ENCODE assay signal across 25 mouse cellular contexts in the genomic region with DNA sequence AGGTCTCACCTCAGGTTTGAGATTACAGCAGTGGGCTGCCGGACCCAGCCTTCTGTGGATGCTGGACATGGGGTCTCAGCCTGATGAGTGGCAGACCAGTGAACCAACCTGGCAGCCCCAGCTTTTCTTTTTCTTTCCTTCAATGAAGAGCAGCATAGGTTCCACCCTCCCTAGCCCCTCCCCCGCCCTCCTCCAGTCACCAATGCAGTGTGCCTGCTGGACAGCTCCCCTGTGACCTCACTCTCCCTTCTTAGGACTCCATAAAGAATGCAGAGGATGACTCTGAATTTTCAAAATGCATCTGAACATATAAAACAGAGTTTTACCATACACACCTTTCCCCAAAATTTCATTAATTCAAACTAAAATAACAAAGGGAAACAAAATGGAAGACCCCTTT. TPM values are rescaled to one million over a fixed set of nuclear protein-coding genes. Genes with fewer than 3 reads are reported as not detected.
DNase-seq lines count a peak whose midpoint lies in the region; ATAC-seq and TF ChIP-seq lines count a peak whose summit lies in the region.
"Had no signal": no experiment of that assay in that cellular context is flagged by ENCODE, and none has a peak within 500 bp of the region (broad histone marks: within the 10 kb centered on the region; RNA-seq: fewer than 3 reads in every experiment).

No protein-coding gene starts in this region.

- no peak for ATAC-seq in kidney, postnatal 0 days (replicated peaks; ENCODE audit: low FRiP score, low read depth)
- no peak for ATAC-seq in erythroblast, adult 5-6 weeks (replicated peaks; ENCODE audit: low FRiP score, poor library complexity, severe bottlenecking)
- no peak for ATAC-seq in frontal cortex, adult (ENCODE audit: low TSS enrichment)
- no peak for ATAC-seq in intestine, embryonic 15.5 days
- ATAC-seq: activated CD4-positive, CD25-positive, alpha-beta regulatory T cell, adult 4 months; CD4-positive, CD25-positive, alpha-beta regulatory T cell, adult 4 months; forebrain, embryonic 15.5 days; inflammation-experienced regulatory T-cells, adult 6 months had no signal

- no peak overlapping the region for H3K27ac ChIP-seq in kidney, postnatal 0 days
- no peak overlapping the region for H3K27ac ChIP-seq in embryonic facial prominence, embryonic 10.5 days (replicated peaks)
- H3K27ac ChIP-seq in intestine, embryonic 15.5 days, result no peak overlapping the region
- H3K27ac ChIP-seq: embryonic facial prominence, embryonic 15.5 days; forebrain, embryonic 15.5 days; heart, embryonic 10.5 days; hindbrain, embryonic 15.5 days had no signal

- peak; percentile 20 for DNase-seq in kidney, postnatal 0 days (ENCODE audit: low spot score)
- DNase-seq in kidney, postnatal 14 days, result no peak
- DNase-seq in 416B (ENCODE audit: low read depth) (peak; percentile 16), NIH3T3 (ENCODE audit: low read depth) (peak; percentile 12)
- peak; percentile 51 for DNase-seq in embryonic facial prominence, embryonic 10.5 days (ENCODE audit: low spot score)
- DNase-seq: adrenal gland, postnatal 14 days; B cell, adult 2 months; cerebellum, adult 11-12 months; cerebellum, adult 9-10 months; cerebellum, postnatal 36 days; gastrocnemius, postnatal 10 days; heart, adult 18-20 months; heart, postnatal 10 days; heart, postnatal 4 days had no signal

- peaks cover 5% of the 10 kb centered on the region; the same call in 1 of the 2 replicates for H3K4me1 ChIP-seq in kidney, postnatal 0 days (replicated peaks; ENCODE audit: insufficient read depth, low read length)
- peaks cover 30% of the 10 kb centered on the region for H3K4me1 ChIP-seq in embryonic facial prominence, embryonic 10.5 days
- H3K4me1 ChIP-seq in intestine, embryonic 15.5 days (replicated peaks), result peaks cover 8% of the 10 kb centered on the region; the same call in 1 of the 2 replicates

- H3K4me2 ChIP-seq in kidney, postnatal 0 days (ENCODE audit: low read length), result no peak overlapping the region
- no peak overlapping the region for H3K4me2 ChIP-seq in intestine, embryonic 15.5 days (replicated peaks)
- H3K4me2 ChIP-seq: embryonic facial prominence, embryonic 15.5 days; forebrain, embryonic 15.5 days; hindbrain, embryonic 15.5 days had no signal

- no peaks in the 10 kb centered on the region for H3K36me3 ChIP-seq in kidney, postnatal 0 days (ENCODE audit: insufficient read depth, low read length)
- no peaks in the 10 kb centered on the region for H3K36me3 ChIP-seq in embryonic facial prominence, embryonic 10.5 days (replicated peaks)
- no peaks in the 10 kb centered on the region for H3K36me3 ChIP-seq in intestine, embryonic 15.5 days
- H3K36me3 ChIP-seq: embryonic facial prominence, embryonic 15.5 days; forebrain, embryonic 15.5 days; G1E; heart, embryonic 10.5 days; hindbrain, embryonic 15.5 days had no signal

- H3K9me3 ChIP-seq in kidney, postnatal 0 days (replicated peaks; ENCODE audit: low read length), result no peaks in the 10 kb centered on the region
- H3K9me3 ChIP-seq in embryonic facial prominence, embryonic 10.5 days, result no peaks in the 10 kb centered on the region
- H3K9me3 ChIP-seq in intestine, embryonic 15.5 days, result no peaks in the 10 kb centered on the region
- H3K9me3 ChIP-seq: embryonic facial prominence, embryonic 15.5 days; forebrain, embryonic 15.5 days; G1E; heart, embryonic 10.5 days; hindbrain, embryonic 15.5 days had no signal

- 48% methylated on average over 2 of the region's 2 CpGs for WGBS in kidney, postnatal 0 days
- WGBS in embryonic facial prominence, embryonic 10.5 days, result 37% methylated on average over 2 of the region's 2 CpGs
- WGBS in intestine, embryonic 15.5 days, result 51% methylated on average over 2 of the region's 2 CpGs

- TF ChIP-seq CTCF in kidney, postnatal 0 days (IDR thresholded peaks at IDR 0.05; ENCODE audit: low read depth), result no peak

- H3K27me3 ChIP-seq in kidney, postnatal 0 days (ENCODE audit: insufficient read depth, low read length), result no peaks in the 10 kb centered on the region
- H3K27me3 ChIP-seq in embryonic facial prominence, embryonic 10.5 days (replicated peaks; ENCODE audit: low read depth, poor library complexity, severe bottlenecking), result no peaks in the 10 kb centered on the region
- H3K27me3 ChIP-seq in intestine, embryonic 15.5 days (replicated peaks), result no peaks in the 10 kb centered on the region
- H3K27me3 ChIP-seq: embryonic facial prominence, embryonic 15.5 days; forebrain, embryonic 15.5 days; hindbrain, embryonic 15.5 days had no signal

- H3K9ac ChIP-seq in kidney, postnatal 0 days (ENCODE audit: low read depth, low read length), result no peak overlapping the region
- H3K9ac ChIP-seq in intestine, embryonic 15.5 days, result no peak overlapping the region
- H3K9ac ChIP-seq: embryonic facial prominence, embryonic 15.5 days; forebrain, embryonic 15.5 days; hindbrain, embryonic 15.5 days had no signal

- no peak overlapping the region for H3K4me3 ChIP-seq in kidney, postnatal 0 days (replicated peaks; ENCODE audit: low read depth, low read length)
- no peak overlapping the region for H3K4me3 ChIP-seq in embryonic facial prominence, embryonic 10.5 days
- no peak overlapping the region for H3K4me3 ChIP-seq in intestine, embryonic 15.5 days (replicated peaks)
- H3K4me3 ChIP-seq: embryonic facial prominence, embryonic 15.5 days; forebrain, embryonic 15.5 days; heart, embryonic 10.5 days; hindbrain, embryonic 15.5 days had no signal

RNA-seq across cellular contexts. Expression of a gene that starts 33.1 kb away (rescaled TPM):
- 67.5 and 68.0 TPM in 2 replicates for polyA plus RNA-seq in kidney, postnatal 0 days (2015; fragmentation: Nextera tagmentation; extraction: Ambion mirVana)
- polyA plus RNA-seq in embryonic facial prominence, embryonic 10.5 days (2016; fragmentation: Nextera tagmentation; extraction: Ambion mirVana), result 59.8 and 62.2 TPM in 2 replicates
- total RNA-seq in erythroblast, adult 5-6 weeks (2015; ENCODE audit: low replicate concordance), result 8.2 and 8.5 TPM in 2 replicates
- 10.6 and 12.4 TPM in 2 replicates for total RNA-seq in erythroblast, adult 5-6 weeks (2017; ENCODE audit: low replicate concordance)
- polyA plus RNA-seq in intestine, embryonic 15.5 days (2015; fragmentation: Nextera tagmentation; extraction: Ambion mirVana), result 71.7 and 72.7 TPM in 2 replicates

RNA-seq across cellular contexts. Expression of a gene that starts 33.8 kb away (rescaled TPM):
- 5.1 and 5.8 TPM in 2 replicates for polyA plus RNA-seq in kidney, postnatal 0 days (2015; fragmentation: Nextera tagmentation; extraction: Ambion mirVana)
- 7.0 and 8.7 TPM in 2 replicates for polyA plus RNA-seq in embryonic facial prominence, embryonic 10.5 days (2016; fragmentation: Nextera tagmentation; extraction: Ambion mirVana)
- total RNA-seq in erythroblast, adult 5-6 weeks (2015; ENCODE audit: low replicate concordance), result not detected in 2 replicates
- not detected in 2 replicates for total RNA-seq in erythroblast, adult 5-6 weeks (2017; ENCODE audit: low replicate concordance)
- polyA plus RNA-seq in intestine, embryonic 15.5 days (2015; fragmentation: Nextera tagmentation; extraction: Ambion mirVana), result 9.6 and 10.8 TPM in 2 replicates

RNA-seq across cellular contexts. Expression of a gene that starts 52.4 kb away (rescaled TPM):
- polyA plus RNA-seq in kidney, postnatal 0 days (2015; fragmentation: Nextera tagmentation; extraction: Ambion mirVana), result 2.4 and 2.6 TPM in 2 replicates
- polyA plus RNA-seq in embryonic facial prominence, embryonic 10.5 days (2016; fragmentation: Nextera tagmentation; extraction: Ambion mirVana), result 1.3 and 1.7 TPM in 2 replicates
- 4.8 and 6.5 TPM in 2 replicates for total RNA-seq in erythroblast, adult 5-6 weeks (2015; ENCODE audit: low replicate concordance)
- 2.3 and 9.6 TPM in 2 replicates for total RNA-seq in erythroblast, adult 5-6 weeks (2017; ENCODE audit: low replicate concordance)
- 1.8 and 1.9 TPM in 2 replicates for polyA plus RNA-seq in intestine, embryonic 15.5 days (2015; fragmentation: Nextera tagmentation; extraction: Ambion mirVana)

RNA-seq across cellular contexts. Expression of a gene that starts 52.7 kb away (rescaled TPM):
- polyA plus RNA-seq in kidney, postnatal 0 days (2015; fragmentation: Nextera tagmentation; extraction: Ambion mirVana), result 0.68 and 0.74 TPM in 2 replicates
- 1.9 and 2.0 TPM in 2 replicates for polyA plus RNA-seq in embryonic facial prominence, embryonic 10.5 days (2016; fragmentation: Nextera tagmentation; extraction: Ambion mirVana)
- not detected in 2 replicates for total RNA-seq in erythroblast, adult 5-6 weeks (2015; ENCODE audit: low replicate concordance)
- total RNA-seq in erythroblast, adult 5-6 weeks (2017; ENCODE audit: low replicate concordance), result 0.84 TPM in 1 of 2 replicates, not detected in the other
- 0.19 and 0.33 TPM in 2 replicates for polyA plus RNA-seq in intestine, embryonic 15.5 days (2015; fragmentation: Nextera tagmentation; extraction: Ambion mirVana)
- polyA plus RNA-seq: activated CD4-positive, CD25-positive, alpha-beta regulatory T cell, adult 4 months; CD4-positive, CD25-positive, alpha-beta regulatory T cell, adult 4 months had no signal
